Mouse (Mus musculus): ENCODE data around the gene Slco1c1.

DNA sequence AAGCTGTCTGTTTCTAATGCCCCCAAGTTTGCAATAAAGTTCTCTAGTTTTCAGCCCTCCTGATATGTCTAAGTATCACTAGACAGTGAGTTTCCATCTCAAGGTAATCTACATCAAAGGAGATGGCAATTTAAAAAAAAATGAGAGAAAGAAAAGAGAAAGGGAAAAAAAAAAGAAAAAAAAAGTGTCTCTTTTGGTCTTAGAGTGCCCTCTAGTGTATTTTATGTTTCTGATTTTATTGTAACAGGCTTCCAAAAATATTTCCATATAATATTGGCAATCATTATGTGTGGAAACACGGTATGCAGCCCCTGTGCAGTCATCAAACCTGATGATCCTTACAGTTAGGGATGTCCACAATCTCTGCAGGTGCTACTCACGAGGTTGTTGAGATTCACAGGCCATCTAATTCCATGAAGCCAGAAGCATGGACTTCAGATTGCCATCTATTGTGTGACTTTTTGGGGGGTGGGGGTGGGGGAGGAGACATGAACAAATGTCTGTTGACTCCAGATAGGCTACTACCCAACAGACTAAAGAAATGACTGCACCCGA, 52.6 kb downstream of the Slco1c1 start:
- TF ChIP-seq POLR2A (IDR thresholded peaks at IDR 0.05; ENCODE audit: low read depth, low read length) (no peak), CTCF (conservative IDR thresholded peaks at IDR 0.05; ENCODE audit: insufficient read depth, insufficient read length, low read depth, low read length) (0 out of 2 replicates have a peak, but pooled peaks have one; percentile 11)
